Mouse (Mus musculus) erythroblast, embryonic 14.5 days (primary cell): Measurements from ENCODE around the gene A730071L15Rik. TPM values are rescaled to one million over a fixed set of nuclear protein-coding genes. Genes with fewer than 3 reads are reported as not detected.

Source experiments
- H3K27me3 ChIP-seq: 2 replicates; pipeline ENCODE4 v1.6.1; 2012; ENCODE audit warnings: inconsistent platforms; ENCODE audit not compliant: control insufficient read depth
- H3K36me3 ChIP-seq: 2 replicates; pipeline ENCODE4 v1.6.1; 2012; ENCODE audit warnings: mild to moderate bottlenecking, inconsistent platforms; ENCODE audit not compliant: control insufficient read depth
- H3K4me1 ChIP-seq: 2 replicates; pipeline ENCODE4 v1.6.1; 2012; ENCODE audit warnings: inconsistent platforms; ENCODE audit not compliant: control insufficient read depth
- H3K4me3 ChIP-seq: replicated peaks from 2 replicates; pipeline ENCODE3; 2012; ENCODE audit warnings: moderate library complexity, mild to moderate bottlenecking, inconsistent platforms
- H3K9me3 ChIP-seq: 2 replicates; pipeline ENCODE4 v1.6.1; 2012; ENCODE audit warnings: low read length, inconsistent platforms, mixed read lengths; ENCODE audit not compliant: control insufficient read depth
- GATA1 ChIP-seq: IDR thresholded peaks from 2 replicates; pipeline ENCODE4 v1.6.1; 2012; ENCODE audit warnings: low read length, inconsistent platforms, mixed read lengths
- TAL1 ChIP-seq: IDR thresholded peaks from 3 replicates; pipeline ENCODE4 v1.6.1; 2012; ENCODE audit warnings: low read length, inconsistent platforms, mixed read lengths
- polyA plus RNA-seq: library from polyadenylated mRNA; stranded (reverse); fragments of >175 nt; gene quantifications from 2 replicates; pipeline ENCODE4 v1.2.3, GENCODE M21; 2012

A730071L15Rik gene
- not detected in 2 replicates for polyA plus RNA-seq

DNA sequence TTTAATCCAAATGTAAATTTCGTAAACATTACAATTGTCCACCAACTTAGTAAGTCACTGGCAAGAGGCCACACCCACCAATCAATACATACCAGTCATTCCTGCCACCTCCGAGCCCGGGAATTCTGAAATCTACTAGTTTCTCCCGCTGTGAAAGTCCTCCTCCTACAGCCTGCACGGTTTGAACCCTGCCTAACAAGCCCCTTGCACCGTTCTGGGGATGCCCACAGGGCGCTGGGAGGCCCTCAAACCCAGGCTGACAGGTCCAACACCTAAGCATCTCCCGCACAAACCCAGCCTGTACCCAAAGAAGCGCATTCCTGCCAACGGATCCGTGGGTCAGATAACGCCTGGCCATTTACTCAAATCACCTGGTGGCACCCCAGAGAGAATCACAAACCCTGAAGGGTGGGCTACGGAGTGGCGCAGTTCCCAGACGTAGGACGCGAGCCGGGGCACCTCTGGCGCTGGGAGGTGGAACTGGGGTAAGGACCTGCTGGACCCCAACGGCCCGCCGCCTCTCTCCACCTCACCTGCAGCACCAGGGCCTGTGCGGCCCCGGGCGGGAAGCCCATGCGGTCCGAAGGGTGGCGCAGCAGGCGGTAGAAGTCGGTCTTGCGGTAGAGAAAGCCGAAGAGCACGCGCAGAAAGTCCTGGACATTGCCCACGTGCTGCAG, at the start of gene A730071L15Rik:
TSS of gene A730071L15Rik (plus strand) at position 620 of the 677 bp plus-strand sequence.
- H3K4me1 ChIP-seq: peaks cover 40% of the 10 kb centered on the region
- TF ChIP-seq GATA1 (peak; percentile 61), TAL1 (no peak)
- no peaks in the 10 kb centered on the region for H3K9me3 ChIP-seq
- peaks cover 7% of the 10 kb centered on the region for H3K36me3 ChIP-seq
- 0 out of 2 replicates have a peak, but pooled peaks cover 2% of the 10 kb centered on the region for H3K27me3 ChIP-seq
- peak within 1 kb of the TSS; percentile 100 for H3K4me3 ChIP-seq

DNA sequence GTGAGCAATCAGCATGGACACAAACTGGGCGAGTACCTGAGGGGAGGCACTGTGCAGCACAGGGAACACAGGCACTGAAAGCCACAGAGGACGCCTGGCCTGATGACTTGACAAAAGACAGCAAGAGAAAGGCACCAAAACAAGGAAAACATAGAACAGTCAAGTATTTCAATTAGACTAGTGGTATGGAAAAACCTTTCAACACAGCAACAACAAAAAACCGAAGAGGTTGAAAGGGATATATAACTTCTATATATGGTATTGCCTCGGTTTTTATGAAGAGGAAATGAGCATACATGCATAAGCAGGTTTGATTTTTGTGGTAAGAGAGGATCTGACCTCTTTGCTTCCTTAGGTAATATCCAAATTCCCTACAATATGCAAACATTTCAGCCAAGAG, 47.0 kb upstream of the A730071L15Rik start:
- Histone ChIP-seq H3K27me3 (no peaks in the 10 kb centered on the region), H3K36me3 (peaks cover 15% of the 10 kb centered on the region), H3K4me3 (no peak overlapping the region), H3K9me3 (no peaks in the 10 kb centered on the region), H3K4me1 (no peaks in the 10 kb centered on the region)
- TF ChIP-seq GATA1 (no peak), TAL1 (no peak)

DNA sequence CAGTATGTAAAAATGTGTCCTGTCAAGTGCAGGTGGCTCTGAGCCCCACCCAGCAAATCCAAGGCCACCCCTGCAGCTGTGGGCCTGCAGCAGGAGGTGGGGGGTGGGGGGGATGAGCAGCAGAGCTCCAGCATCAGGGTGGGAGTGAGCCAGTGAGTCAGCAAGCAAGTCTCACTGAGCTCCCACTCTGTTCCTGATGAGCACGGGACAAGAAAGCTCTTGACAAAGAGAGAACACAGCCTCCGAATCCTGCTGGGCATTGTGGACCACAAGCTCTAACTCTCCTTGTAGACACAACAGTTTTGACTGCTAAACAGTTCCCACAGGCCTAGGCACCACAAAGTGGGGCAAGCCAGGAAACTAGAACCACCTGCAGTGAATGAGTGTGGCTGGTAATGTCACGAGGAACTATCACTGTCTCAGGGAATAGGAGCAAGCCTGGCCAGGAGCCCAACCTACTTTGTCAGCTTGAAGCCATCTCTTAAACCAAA, 45.6 kb upstream of the A730071L15Rik start:
- Histone ChIP-seq H3K36me3 (peaks cover 9% of the 10 kb centered on the region), H3K4me3 (no peak overlapping the region), H3K4me1 (no peaks in the 10 kb centered on the region), H3K9me3 (no peaks in the 10 kb centered on the region), H3K27me3 (no peaks in the 10 kb centered on the region)
- no peak for TF ChIP-seq GATA1
- no peak for TF ChIP-seq TAL1

GRCm38 (mm10) chr11:6156651-6157050, 43.2 kb upstream of the A730071L15Rik start:
- Histone ChIP-seq H3K4me3 (no peak overlapping the region), H3K36me3 (no peaks in the 10 kb centered on the region), H3K4me1 (no peaks in the 10 kb centered on the region; the same call in 1 of the 2 replicates), H3K27me3 (no peaks in the 10 kb centered on the region), H3K9me3 (no peaks in the 10 kb centered on the region)
- TF ChIP-seq TAL1 (no peak), GATA1 (no peak)

GRCm38 (mm10) chr11:6157119-6157518, 42.7 kb upstream of the A730071L15Rik start:
- Histone ChIP-seq H3K27me3 (no peaks in the 10 kb centered on the region), H3K4me1 (no peaks in the 10 kb centered on the region; the same call in 1 of the 2 replicates), H3K36me3 (no peaks in the 10 kb centered on the region), H3K9me3 (no peaks in the 10 kb centered on the region), H3K4me3 (no peak overlapping the region)
- no peak for TF ChIP-seq GATA1
- TF ChIP-seq TAL1: no peak

DNA sequence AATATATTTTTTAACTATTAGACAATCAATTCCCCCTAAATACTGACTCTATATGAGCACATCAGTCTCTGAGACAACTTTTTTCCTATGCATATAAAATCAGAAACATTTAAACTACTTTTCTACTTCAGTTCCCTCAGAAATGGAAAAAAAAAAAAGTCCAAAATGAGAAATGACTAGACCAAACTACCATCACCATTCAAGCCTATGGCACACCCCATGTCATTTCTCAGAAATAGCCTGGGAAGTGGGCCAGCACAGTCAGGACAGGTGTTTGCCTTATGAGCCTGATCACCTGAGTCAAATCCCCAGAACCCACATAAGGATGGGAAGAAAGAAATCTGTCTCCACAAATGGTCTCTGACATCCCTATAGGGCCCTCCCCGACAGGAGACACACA, 41.3 kb upstream of the A730071L15Rik start:
- H3K4me1 ChIP-seq: no peaks in the 10 kb centered on the region; the same call in 1 of the 2 replicates
- H3K36me3 ChIP-seq: no peaks in the 10 kb centered on the region
- no peaks in the 10 kb centered on the region for H3K27me3 ChIP-seq
- TF ChIP-seq TAL1 (no peak), GATA1 (no peak)
- H3K9me3 ChIP-seq: no peaks in the 10 kb centered on the region
- no peak overlapping the region for H3K4me3 ChIP-seq

- TF ChIP-seq GATA1 (no peak), TAL1 (no peak)
- H3K9me3 ChIP-seq: no peaks in the 10 kb centered on the region
- H3K36me3 ChIP-seq: no peaks in the 10 kb centered on the region
- no peaks in the 10 kb centered on the region; the same call in 1 of the 2 replicates for H3K4me1 ChIP-seq
- H3K4me3 ChIP-seq: no peak overlapping the region
- H3K27me3 ChIP-seq: no peaks in the 10 kb centered on the region
Measured at GRCm38 (mm10) chr11:6159704-6160275, 40.0 kb upstream of the A730071L15Rik start.

DNA sequence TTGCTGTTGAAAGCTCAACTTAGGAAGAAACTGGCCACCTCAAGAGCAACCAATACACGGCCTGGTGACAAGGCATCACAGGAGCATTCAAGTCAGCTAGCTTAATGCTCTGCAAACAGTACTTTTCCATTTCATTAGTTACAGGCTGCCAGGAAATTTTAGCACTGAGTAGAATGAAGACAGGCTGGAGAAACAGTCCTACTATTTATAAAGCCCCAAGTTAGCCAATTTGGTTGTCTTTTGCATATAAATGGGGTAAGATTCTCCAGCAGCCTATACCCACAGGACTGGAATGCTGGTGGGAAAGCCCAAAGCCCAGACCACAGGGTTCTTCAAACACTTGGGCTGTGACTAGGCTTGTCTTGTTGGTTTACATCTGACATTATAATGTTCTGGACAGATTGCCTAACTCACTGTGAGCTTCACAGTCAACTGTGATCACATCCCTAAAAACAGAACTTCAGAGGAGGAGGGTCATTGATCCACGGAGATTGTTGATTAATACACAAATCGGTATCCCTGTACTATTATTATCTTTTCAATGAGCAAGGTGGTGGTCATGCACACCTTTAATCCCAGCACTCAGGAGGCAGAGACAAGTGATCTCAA, 39.1 kb upstream of the A730071L15Rik start:
- Histone ChIP-seq H3K27me3 (no peaks in the 10 kb centered on the region), H3K4me3 (no peak overlapping the region), H3K4me1 (no peaks in the 10 kb centered on the region; the same call in 1 of the 2 replicates), H3K9me3 (no peaks in the 10 kb centered on the region), H3K36me3 (no peaks in the 10 kb centered on the region)
- TF ChIP-seq GATA1 (no peak), TAL1 (no peak)

GRCm38 (mm10) chr11:6161549-6161948, 38.3 kb upstream of the A730071L15Rik start:
- Histone ChIP-seq H3K4me1 (no peaks in the 10 kb centered on the region; the same call in 1 of the 2 replicates), H3K4me3 (no peak overlapping the region), H3K27me3 (no peaks in the 10 kb centered on the region), H3K36me3 (no peaks in the 10 kb centered on the region), H3K9me3 (no peaks in the 10 kb centered on the region)
- TF ChIP-seq TAL1 (no peak), GATA1 (no peak)
